Mouse (Mus musculus) heart, adult 2 months (tissue): Measurements from ENCODE around the gene Gm20605. TPM values are rescaled to one million over a fixed set of nuclear protein-coding genes. Genes with fewer than 3 reads are reported as not detected.

Experiments used
- DNase-seq, 2 experiments: peaks; one replicate each; pipeline ENCODE4 v3.0.0; 2021
- H3K27ac ChIP-seq: fragments of 200-600 bp; 2 replicates; pipeline ENCODE4 v1.8.1; 2022
- H3K27me3 ChIP-seq: fragments of 200-500 bp; 2 replicates; pipeline ENCODE4 v1.6.1; 2012; ENCODE audit warnings: mild to moderate bottlenecking, low read length, inconsistent platforms, mixed read lengths; ENCODE audit not compliant: control insufficient read depth, insufficient read depth
- H3K36me3 ChIP-seq: fragments of 200-500 bp; 2 replicates; pipeline ENCODE4 v1.6.1; 2012; ENCODE audit warnings: low read length, inconsistent platforms; ENCODE audit not compliant: control insufficient read depth, insufficient read depth
- H3K4me1 ChIP-seq: fragments of 200-500 bp; 2 replicates; pipeline ENCODE4 v1.6.1; 2011; ENCODE audit warnings: low read length; ENCODE audit not compliant: control insufficient read depth, insufficient read depth
- H3K4me3 ChIP-seq: fragments of 200-600 bp; 2 replicates; pipeline ENCODE4 v1.8.1; 2022
- H3K79me2 ChIP-seq: fragments of 200-500 bp; replicated peaks from 2 replicates; pipeline ENCODE4 v1.6.1; 2012; ENCODE audit warnings: mild to moderate bottlenecking, inconsistent platforms, low read length, moderate library complexity, mixed read lengths; ENCODE audit not compliant: control insufficient read depth, insufficient read depth
- H3K9ac ChIP-seq: fragments of 200-500 bp; 2 replicates; pipeline ENCODE4 v1.6.1; 2012; ENCODE audit warnings: low read depth, mild to moderate bottlenecking, control low read depth, inconsistent platforms, low read length, mixed read lengths
- CTCF ChIP-seq: fragments of 200-600 bp; IDR thresholded peaks from 2 replicates; pipeline ENCODE4 v1.8.1; 2022; ENCODE audit warnings: antibody characterized with exemption, mild to moderate bottlenecking, moderate library complexity
- EP300 ChIP-seq: fragments of 200-500 bp; IDR thresholded peaks from 2 replicates; pipeline ENCODE4 v1.6.1; 2011; ENCODE audit warnings: low read depth, low read length, control low read depth; ENCODE audit not compliant: insufficient read depth
- POLR2A ChIP-seq: fragments of 200-500 bp; IDR thresholded peaks from 2 replicates; pipeline ENCODE4 v1.6.1; 2011; ENCODE audit warnings: mild to moderate bottlenecking, low read depth, low read length, control low read depth; ENCODE audit not compliant: insufficient read depth
- WGBS: fragments of 180-500 bp; shearing (Covaris S2); methylation state at CpG from one replicate; pipeline ENCODE4 v1.1.7; 2018; 5-methylcytosine and 5-hydroxymethylcytosine counted together
- intact Hi-C: fragments of 180-260 bp; cut with DNase I; formaldehyde crosslinking; loops from one replicate; pipeline ENCODE4 v1.15.1; 2025
- polyA plus RNA-seq: library from polyadenylated mRNA; depleted of rRNA; stranded (reverse); fragments of >200 nt; gene quantifications from 2 replicates; pipeline ENCODE4 v1.2.3, GENCODE M21; 2012
- total RNA-seq, 2 experiments: library from RNA; stranded (reverse); gene quantifications; 2 replicates each; pipeline ENCODE4 v1.2.3; 2021

Gm20605 gene
- total and polyA plus RNA-seq, 3 experiments = 2.8 to 9.5 (median 4.3) TPM

DNA sequence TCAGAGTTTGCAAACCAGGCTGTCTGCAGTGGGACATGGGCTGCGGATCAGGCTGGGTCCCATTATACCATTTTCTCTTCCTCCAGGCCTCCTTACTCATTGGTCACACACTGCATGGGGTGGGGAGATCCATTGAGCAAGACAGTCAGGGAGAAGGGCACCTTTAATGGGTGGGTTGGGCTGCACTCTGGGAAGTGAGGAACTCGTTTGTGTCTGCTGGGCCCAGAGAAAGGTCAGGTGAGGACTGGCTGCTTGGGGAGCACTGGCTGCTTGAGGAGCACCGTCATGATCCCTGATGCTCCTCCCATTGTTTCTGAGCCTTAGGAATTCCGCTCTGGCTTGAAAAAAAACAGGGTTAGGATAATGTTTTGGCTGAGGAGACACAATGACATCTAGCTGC is 13.9 kb downstream of the Gm20605 start:
- TF ChIP-seq POLR2A = no peak
- TF ChIP-seq CTCF = no peak
- TF ChIP-seq EP300 = no peak
- DNase-seq = peak in 1 of 2 experiments; percentile 20
- no peak overlapping the region for H3K27ac ChIP-seq
- H3K36me3 ChIP-seq = no peaks in the 10 kb centered on the region
- intact Hi-C loops = no loop called here
- no peaks in the 10 kb centered on the region for H3K4me1 ChIP-seq
- H3K4me3 ChIP-seq = no peak overlapping the region
- H3K9ac ChIP-seq = no peak overlapping the region
- H3K79me2 ChIP-seq = no peaks in the 10 kb centered on the region
- 44% methylated on average over 4 of the region's 4 CpGs for WGBS
- no peaks in the 10 kb centered on the region for H3K27me3 ChIP-seq

GRCm38 (mm10) chr5:137644484-137644883 is 15.5 kb downstream of the Gm20605 start:
- Histone ChIP-seq H3K27me3 (no peaks in the 10 kb centered on the region), H3K27ac (no peak overlapping the region), H3K36me3 (no peaks in the 10 kb centered on the region), H3K4me1 (no peaks in the 10 kb centered on the region), H3K79me2 (no peaks in the 10 kb centered on the region), H3K9ac (no peak overlapping the region), H3K4me3 (no peak overlapping the region)
- TF ChIP-seq CTCF (no peak), EP300 (no peak)
- DNase-seq = no peak
- intact Hi-C loops = no loop called here
- 57% methylated on average over 19 of the region's 19 CpGs for WGBS

DNA sequence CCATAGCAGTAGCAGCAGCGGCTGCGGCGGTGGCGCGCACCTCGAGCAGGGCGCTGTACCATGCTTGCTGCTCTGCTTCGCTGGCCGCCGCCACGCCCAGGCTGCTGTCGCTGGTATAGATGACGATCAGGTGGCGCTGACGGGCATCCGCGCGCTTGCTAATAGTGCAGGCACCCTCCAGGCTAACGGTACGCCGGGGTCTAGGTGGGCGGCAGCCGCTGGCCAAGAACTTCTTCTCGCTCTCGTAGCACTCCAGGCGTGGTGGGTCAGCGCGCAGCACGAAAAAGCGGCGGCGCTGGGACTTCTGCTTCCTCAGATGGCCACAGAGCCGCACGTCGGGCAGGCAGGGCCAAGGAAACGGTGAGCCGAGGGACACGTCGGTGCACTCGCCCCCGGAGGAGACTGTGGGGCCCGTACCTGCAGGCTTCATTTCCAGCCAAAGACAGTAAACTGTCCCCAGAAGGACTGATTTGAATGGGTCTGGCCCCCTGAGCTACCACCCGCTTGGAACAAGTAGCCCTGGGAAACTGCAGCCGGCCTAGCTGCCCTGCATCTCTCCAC is 16.2 kb downstream of the Gm20605 start:
- Histone ChIP-seq H3K27ac (peak overlapping the region; percentile 54), H3K27me3 (no peaks in the 10 kb centered on the region), H3K9ac (peak overlapping the region; percentile 49), H3K4me3 (peak overlapping the region; percentile 42), H3K36me3 (no peaks in the 10 kb centered on the region), H3K79me2 (no peaks in the 10 kb centered on the region), H3K4me1 (no peaks in the 10 kb centered on the region)
- DNase-seq = peak in 1 of 2 experiments; percentile 48
- no peak for TF ChIP-seq POLR2A
- WGBS = 8% methylated on average over 44 of the region's 44 CpGs
- intact Hi-C loops = no loop called here

DNA sequence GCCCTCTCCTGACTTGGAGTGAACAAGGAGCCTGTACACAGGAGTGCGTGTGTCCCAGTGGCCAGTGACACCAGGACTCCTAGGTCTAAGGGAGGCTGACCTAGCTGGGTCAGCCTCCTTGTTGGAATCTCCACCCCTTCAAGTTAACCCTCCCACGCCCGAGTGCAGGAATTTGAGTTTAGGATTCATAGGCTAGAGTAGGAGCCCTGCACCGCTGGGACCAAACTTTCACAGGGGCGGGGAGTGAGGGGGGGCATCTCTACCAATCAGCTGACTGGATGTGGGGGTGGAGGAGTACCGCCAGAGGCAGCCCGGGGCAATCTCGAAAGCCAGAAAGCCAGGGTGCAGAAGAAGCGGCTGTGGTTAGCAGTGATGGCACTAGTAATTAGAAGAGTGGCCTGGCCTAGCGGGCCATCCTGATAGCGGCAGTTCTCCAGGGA is 16.7 kb downstream of the Gm20605 start, which contains the start of gene Irs3:
Irs3 (minus strand) TSS at position 63 of the 440 bp plus-strand sequence.
- Histone ChIP-seq H3K9ac (peak within 1 kb of the TSS; percentile 49), H3K4me3 (peak within 1 kb of the TSS; percentile 42), H3K79me2 (no peaks in the 10 kb centered on the region), H3K4me1 (no peaks in the 10 kb centered on the region), H3K27ac (peak within 1 kb of the TSS; percentile 54), H3K27me3 (no peaks in the 10 kb centered on the region), H3K36me3 (no peaks in the 10 kb centered on the region)
- 39% methylated on average over 11 of the region's 11 CpGs for WGBS
- peak; percentile 63; the same call in 1 of the 2 replicates for TF ChIP-seq POLR2A
- no peak for TF ChIP-seq EP300
- no peak for TF ChIP-seq CTCF
- intact Hi-C loops = no loop called here
- DNase-seq = peak; percentile 56 to 62

DNA sequence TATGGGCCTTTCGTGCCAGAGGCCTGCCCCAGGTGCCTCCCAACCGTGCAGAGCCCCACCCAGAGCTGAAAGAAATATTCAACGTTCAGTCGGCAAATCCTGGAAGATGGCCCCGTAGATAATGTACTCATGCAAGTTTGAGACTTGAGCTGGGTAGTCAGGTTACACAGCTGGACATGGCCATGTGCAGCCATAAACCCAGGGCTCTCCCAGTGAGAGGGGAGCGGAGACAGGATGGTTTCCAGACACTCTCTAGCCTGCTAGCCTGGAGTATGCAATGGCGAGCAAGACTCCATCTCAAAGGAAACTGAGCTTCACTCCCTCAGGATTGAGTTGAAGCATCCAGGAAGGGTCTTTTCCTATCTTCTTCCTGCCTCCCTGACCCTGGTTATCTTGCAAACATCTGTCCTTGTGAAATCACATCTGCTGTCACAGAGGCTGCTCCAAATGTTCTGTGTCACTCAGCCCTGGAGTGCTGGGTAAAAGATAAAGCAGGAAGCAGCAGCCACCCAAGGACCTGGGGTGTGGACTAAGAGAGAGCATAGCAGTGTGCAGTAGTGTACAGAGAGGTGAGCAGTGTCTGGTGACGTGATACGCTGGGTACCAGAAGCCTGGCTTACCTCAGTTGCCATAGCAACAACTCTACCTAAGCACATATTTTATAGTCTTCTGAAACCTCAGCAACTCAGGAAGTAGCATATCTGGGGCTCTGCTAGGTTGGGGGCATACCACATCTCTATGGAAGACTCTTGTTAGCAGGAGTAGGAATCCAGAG is 19.0 kb downstream of the Gm20605 start:
- WGBS = 44% methylated on average over 9 of the region's 9 CpGs
- no peak for DNase-seq
- TF ChIP-seq EP300 (no peak), CTCF (no peak), POLR2A (no peak)
- H3K4me1 ChIP-seq = no peaks in the 10 kb centered on the region
- H3K9ac ChIP-seq = no peak overlapping the region
- H3K36me3 ChIP-seq = no peaks in the 10 kb centered on the region
- no peaks in the 10 kb centered on the region for H3K27me3 ChIP-seq
- H3K4me3 ChIP-seq = no peak overlapping the region
- no peaks in the 10 kb centered on the region for H3K79me2 ChIP-seq
- no peak overlapping the region for H3K27ac ChIP-seq
- intact Hi-C loops = no loop called here

DNA sequence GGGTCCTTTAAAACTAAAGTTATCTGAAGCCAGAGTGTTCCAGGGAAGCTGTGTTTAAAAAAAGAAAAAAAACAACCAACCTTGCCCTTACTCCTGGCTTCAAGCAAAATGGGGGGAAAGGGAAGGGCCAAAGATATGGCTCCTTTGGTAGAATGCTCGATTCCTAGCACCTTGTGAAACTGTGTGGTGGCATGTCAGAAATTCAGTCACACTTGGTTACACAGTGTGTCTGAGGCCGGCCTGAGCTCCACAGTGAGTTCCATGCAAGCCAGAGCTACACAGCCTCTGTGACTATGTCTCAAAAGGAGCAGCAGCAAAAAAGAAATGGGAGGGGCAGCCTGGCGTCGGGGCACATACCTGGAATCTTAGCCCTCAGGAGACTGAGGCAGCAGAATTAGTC is 20.3 kb downstream of the Gm20605 start:
- intact Hi-C loops = no loop called here
- H3K4me3 ChIP-seq = no peak overlapping the region

More for the DNA sequence above, 20.3 kb downstream of the Gm20605 start:
- H3K9ac ChIP-seq = no peak overlapping the region
- no peaks in the 10 kb centered on the region for H3K4me1 ChIP-seq
- TF ChIP-seq EP300 = no peak
- no peak for TF ChIP-seq POLR2A
- TF ChIP-seq CTCF = no peak
- H3K27me3 ChIP-seq = no peaks in the 10 kb centered on the region
- H3K79me2 ChIP-seq = no peaks in the 10 kb centered on the region
- WGBS = 47% methylated on average over 4 of the region's 4 CpGs
- no peaks in the 10 kb centered on the region for H3K36me3 ChIP-seq
- DNase-seq = no peak
- peak overlapping the region; percentile 78 for H3K27ac ChIP-seq
